Mouse (Mus musculus): ENCODE data around the gene Ryr1. TPM values are rescaled to one million over a fixed set of nuclear protein-coding genes. Genes with fewer than 3 reads are reported as not detected.
A peak's percentile ranks its signal among the peaks of the same experiment; 100 is the strongest.

Ryr1 gene
- polyA plus RNA-seq, 1 experiment from 2014 or later: 0.30 TPM

- Histone ChIP-seq H3K9me3 (ENCODE audit: control insufficient read depth, low read depth, low read length) (no peaks in the 10 kb centered on the region), H3K27ac (ENCODE audit: low read length) (no peak overlapping the region), H3K4me2 (replicated peaks; ENCODE audit: low read depth, low read length) (peak overlapping the region; percentile 41), H3K4me1 (ENCODE audit: control insufficient read depth, insufficient read depth, low read length) (peaks cover 7% of the 10 kb centered on the region; the same call in 1 of the 2 replicates), H3K4me3 (ENCODE audit: low read depth, low read length) (0 out of 2 replicates have a peak overlapping the region, but pooled peaks have one; percentile 5), H3K9ac (replicated peaks; ENCODE audit: low read depth, low read length) (peak overlapping the region; percentile 21; the same call in 1 of the 2 replicates), H3K27me3 (ENCODE audit: control insufficient read depth, insufficient read depth, low read length) (no peaks in the 10 kb centered on the region), H3K36me3 (ENCODE audit: control insufficient read depth, insufficient read depth, low read length) (no peaks in the 10 kb centered on the region)
- peak; percentile 74; the same call in 1 of the 2 replicates for ATAC-seq (ENCODE audit: insufficient number of reproducible peaks, insufficient read depth, low FRiP score, low read depth)
- WGBS: 28% methylated on average over 38 of the region's 38 CpGs
These were observed 15.7 kb downstream of the Ryr1 start for GRCm38 (mm10) chr7:29108992-29109955.

- no peak overlapping the region for H3K27ac ChIP-seq (ENCODE audit: low read length)
- WGBS: 86% methylated on average over 12 of the region's 12 CpGs
- no peak for ATAC-seq (ENCODE audit: insufficient number of reproducible peaks, insufficient read depth, low FRiP score, low read depth)
These were observed 23.5 kb downstream of the Ryr1 start for GRCm38 (mm10) chr7:29101286-29102017.

GRCm38 (mm10) chr7:29097131-29097530 is 27.8 kb downstream of the Ryr1 start:
- WGBS: 86% methylated on average over 16 of the region's 16 CpGs
- Histone ChIP-seq H3K27ac (ENCODE audit: low read length) (no peak overlapping the region), H3K9ac (replicated peaks; ENCODE audit: low read depth, low read length) (no peak overlapping the region), H3K9me3 (ENCODE audit: control insufficient read depth, low read depth, low read length) (no peaks in the 10 kb centered on the region), H3K36me3 (ENCODE audit: control insufficient read depth, insufficient read depth, low read length) (no peaks in the 10 kb centered on the region), H3K4me1 (ENCODE audit: control insufficient read depth, insufficient read depth, low read length) (no peaks in the 10 kb centered on the region), H3K27me3 (ENCODE audit: control insufficient read depth, insufficient read depth, low read length) (no peaks in the 10 kb centered on the region), H3K4me2 (replicated peaks; ENCODE audit: low read depth, low read length) (no peak overlapping the region), H3K4me3 (ENCODE audit: low read depth, low read length) (no peak overlapping the region)
- no peak for ATAC-seq (ENCODE audit: insufficient number of reproducible peaks, insufficient read depth, low FRiP score, low read depth)

More at GRCm38 (mm10) chr7:29101286-29102017, 23.5 kb downstream of the Ryr1 start:
- Histone ChIP-seq H3K27me3 (ENCODE audit: control insufficient read depth, insufficient read depth, low read length) (no peaks in the 10 kb centered on the region), H3K9ac (replicated peaks; ENCODE audit: low read depth, low read length) (no peak overlapping the region), H3K9me3 (ENCODE audit: control insufficient read depth, low read depth, low read length) (no peaks in the 10 kb centered on the region), H3K36me3 (ENCODE audit: control insufficient read depth, insufficient read depth, low read length) (no peaks in the 10 kb centered on the region), H3K4me1 (ENCODE audit: control insufficient read depth, insufficient read depth, low read length) (no peaks in the 10 kb centered on the region), H3K4me3 (ENCODE audit: low read depth, low read length) (no peak overlapping the region), H3K4me2 (replicated peaks; ENCODE audit: low read depth, low read length) (no peak overlapping the region)

- Histone ChIP-seq H3K36me3 (ENCODE audit: control insufficient read depth, insufficient read depth, low read length) (no peaks in the 10 kb centered on the region), H3K27ac (ENCODE audit: low read length) (no peak overlapping the region)
- WGBS: 74% methylated on average over 6 of the region's 6 CpGs
These were observed 36.2 kb downstream of the Ryr1 start for GRCm38 (mm10) chr7:29088817-29089216.

GRCm38 (mm10) chr7:29086902-29087301 is 38.1 kb downstream of the Ryr1 start:
- Histone ChIP-seq H3K4me3 (ENCODE audit: low read depth, low read length) (no peak overlapping the region), H3K9ac (replicated peaks; ENCODE audit: low read depth, low read length) (no peak overlapping the region), H3K27ac (ENCODE audit: low read length) (no peak overlapping the region), H3K4me2 (replicated peaks; ENCODE audit: low read depth, low read length) (no peak overlapping the region), H3K4me1 (ENCODE audit: control insufficient read depth, insufficient read depth, low read length) (no peaks in the 10 kb centered on the region), H3K36me3 (ENCODE audit: control insufficient read depth, insufficient read depth, low read length) (no peaks in the 10 kb centered on the region), H3K27me3 (ENCODE audit: control insufficient read depth, insufficient read depth, low read length) (no peaks in the 10 kb centered on the region), H3K9me3 (ENCODE audit: control insufficient read depth, low read depth, low read length) (no peaks in the 10 kb centered on the region)
- 93% methylated on average over 10 of the region's 10 CpGs for WGBS
- no peak for ATAC-seq (ENCODE audit: insufficient number of reproducible peaks, insufficient read depth, low FRiP score, low read depth)

More at GRCm38 (mm10) chr7:29088817-29089216, 36.2 kb downstream of the Ryr1 start:
- Histone ChIP-seq H3K9me3 (ENCODE audit: control insufficient read depth, low read depth, low read length) (no peaks in the 10 kb centered on the region), H3K4me1 (ENCODE audit: control insufficient read depth, insufficient read depth, low read length) (no peaks in the 10 kb centered on the region), H3K4me3 (ENCODE audit: low read depth, low read length) (no peak overlapping the region), H3K9ac (replicated peaks; ENCODE audit: low read depth, low read length) (no peak overlapping the region), H3K27me3 (ENCODE audit: control insufficient read depth, insufficient read depth, low read length) (no peaks in the 10 kb centered on the region), H3K4me2 (replicated peaks; ENCODE audit: low read depth, low read length) (no peak overlapping the region)
- no peak for ATAC-seq (ENCODE audit: insufficient number of reproducible peaks, insufficient read depth, low FRiP score, low read depth)

GRCm38 (mm10) chr7:29085981-29086380 is 39.0 kb downstream of the Ryr1 start:
- 84% methylated on average over 30 of the region's 30 CpGs for WGBS
- no peaks in the 10 kb centered on the region for H3K4me1 ChIP-seq (ENCODE audit: control insufficient read depth, insufficient read depth, low read length)
- H3K9me3 ChIP-seq (ENCODE audit: control insufficient read depth, low read depth, low read length): no peaks in the 10 kb centered on the region
- no peak overlapping the region for H3K9ac ChIP-seq (replicated peaks; ENCODE audit: low read depth, low read length)
- no peaks in the 10 kb centered on the region for H3K27me3 ChIP-seq (ENCODE audit: control insufficient read depth, insufficient read depth, low read length)
- no peak overlapping the region for H3K27ac ChIP-seq (ENCODE audit: low read length)
- H3K4me2 ChIP-seq (replicated peaks; ENCODE audit: low read depth, low read length): no peak overlapping the region
- no peak for ATAC-seq (ENCODE audit: insufficient number of reproducible peaks, insufficient read depth, low FRiP score, low read depth)
- no peaks in the 10 kb centered on the region for H3K36me3 ChIP-seq (ENCODE audit: control insufficient read depth, insufficient read depth, low read length)
- no peak overlapping the region for H3K4me3 ChIP-seq (ENCODE audit: low read depth, low read length)

GRCm38 (mm10) chr7:29084411-29084810 is 40.6 kb downstream of the Ryr1 start:
- Histone ChIP-seq H3K27ac (ENCODE audit: low read length) (no peak overlapping the region), H3K9me3 (ENCODE audit: control insufficient read depth, low read depth, low read length) (no peaks in the 10 kb centered on the region), H3K36me3 (ENCODE audit: control insufficient read depth, insufficient read depth, low read length) (no peaks in the 10 kb centered on the region), H3K4me1 (ENCODE audit: control insufficient read depth, insufficient read depth, low read length) (no peaks in the 10 kb centered on the region), H3K4me3 (ENCODE audit: low read depth, low read length) (no peak overlapping the region), H3K4me2 (replicated peaks; ENCODE audit: low read depth, low read length) (no peak overlapping the region), H3K9ac (replicated peaks; ENCODE audit: low read depth, low read length) (no peak overlapping the region), H3K27me3 (ENCODE audit: control insufficient read depth, insufficient read depth, low read length) (no peaks in the 10 kb centered on the region)
- ATAC-seq (ENCODE audit: insufficient number of reproducible peaks, insufficient read depth, low FRiP score, low read depth): no peak
- 89% methylated on average over 3 of the region's 3 CpGs for WGBS

GRCm38 (mm10) chr7:29079419-29079950 is 45.5 kb downstream of the Ryr1 start:
- Histone ChIP-seq H3K27me3 (ENCODE audit: control insufficient read depth, insufficient read depth, low read length) (no peaks in the 10 kb centered on the region), H3K36me3 (ENCODE audit: control insufficient read depth, insufficient read depth, low read length) (no peaks in the 10 kb centered on the region), H3K9ac (replicated peaks; ENCODE audit: low read depth, low read length) (no peak overlapping the region), H3K4me3 (ENCODE audit: low read depth, low read length) (no peak overlapping the region), H3K27ac (ENCODE audit: low read length) (no peak overlapping the region), H3K4me1 (ENCODE audit: control insufficient read depth, insufficient read depth, low read length) (no peaks in the 10 kb centered on the region), H3K4me2 (replicated peaks; ENCODE audit: low read depth, low read length) (no peak overlapping the region), H3K9me3 (ENCODE audit: control insufficient read depth, low read depth, low read length) (no peaks in the 10 kb centered on the region)
- 72% methylated on average over 12 of the region's 12 CpGs for WGBS
- ATAC-seq (ENCODE audit: insufficient number of reproducible peaks, insufficient read depth, low FRiP score, low read depth): no peak

All from stomach, embryonic 14.5 days (tissue).